In the genomic region with DNA sequence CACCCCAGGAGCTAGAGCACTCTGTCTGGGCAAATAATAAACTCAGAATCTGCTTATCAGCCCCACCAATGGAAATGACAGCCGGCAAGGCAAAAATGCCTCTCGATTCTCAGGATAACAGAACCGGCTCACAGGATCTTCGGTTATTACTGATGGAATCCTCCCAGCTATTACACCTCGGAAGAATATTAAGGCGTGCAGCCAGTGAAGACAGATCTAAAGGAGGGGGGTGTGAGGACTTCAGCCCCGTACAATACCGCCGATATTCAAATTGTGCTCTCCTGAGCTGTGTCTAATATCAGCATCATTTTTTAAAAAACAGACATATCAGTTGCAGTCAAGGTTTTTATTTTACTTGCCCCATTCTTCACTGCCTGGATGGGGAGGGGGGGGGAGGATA, we compare ENCODE assay signal across 29 mouse cellular contexts. TPM values are rescaled to one million over a fixed set of nuclear protein-coding genes. Genes with fewer than 3 reads are reported as not detected.
DNase-seq lines count a peak whose midpoint lies in the region; ATAC-seq and TF ChIP-seq lines count a peak whose summit lies in the region.
"Had no signal": no experiment of that assay in that cellular context is flagged by ENCODE, and none has a peak within 500 bp of the region (broad histone marks: within the 10 kb centered on the region; RNA-seq: fewer than 3 reads in every experiment).

No protein-coding gene starts in this region.

- H3K4me2 ChIP-seq in hindbrain, embryonic 12.5 days (replicated peaks) = no peak overlapping the region
- H3K4me2 ChIP-seq in midbrain, embryonic 15.5 days = peak overlapping the region; percentile 36
- H3K4me2 ChIP-seq: embryonic facial prominence, embryonic 15.5 days had no signal

- intact Hi-C loops in gastrocnemius, postnatal 14 days (cut with DNase I; ENCODE audit: low total_unique reads) = no loop called here

- no peak for TF ChIP-seq CTCF in E14TG2a.4 (conservative IDR thresholded peaks at IDR 0.05; ENCODE audit: low read length)

- WGBS in hindbrain, embryonic 12.5 days = 72% methylated on average over 9 of the region's 9 CpGs
- 76% methylated on average over 9 of the region's 9 CpGs for WGBS in hindbrain, embryonic 10.5 days
- WGBS in midbrain, embryonic 15.5 days = 47% methylated on average over 9 of the region's 9 CpGs

- H3K9ac ChIP-seq in hindbrain, embryonic 12.5 days = 0 out of 2 replicates have a peak overlapping the region, but pooled peaks have one; percentile 6
- H3K9ac ChIP-seq in ES-E14 (ENCODE audit: insufficient read depth, low read depth, low read length, poor library complexity, severe bottlenecking) = peak overlapping the region; percentile 68; the same call in 1 of the 2 replicates
- peak overlapping the region; percentile 37; the same call in 1 of the 2 replicates for H3K9ac ChIP-seq in midbrain, embryonic 15.5 days
- H3K9ac ChIP-seq: embryonic facial prominence, embryonic 15.5 days; liver, postnatal 0 days had no signal

- H3K27ac ChIP-seq in hindbrain, embryonic 12.5 days = no peak overlapping the region
- no peak overlapping the region for H3K27ac ChIP-seq in hindbrain, embryonic 10.5 days
- H3K27ac ChIP-seq in ES-E14 (ENCODE audit: insufficient read depth, low read depth, low read length, poor library complexity, severe bottlenecking) = peak overlapping the region; percentile 95; the same call in 1 of the 2 replicates
- H3K27ac ChIP-seq in midbrain, embryonic 15.5 days = peak overlapping the region; percentile 77
- H3K27ac ChIP-seq: embryonic facial prominence, embryonic 15.5 days; heart, adult 2 months; macrophage; stomach, postnatal 0 days had no signal

- H3K9me3 ChIP-seq in hindbrain, embryonic 12.5 days (replicated peaks) = no peaks in the 10 kb centered on the region
- no peaks in the 10 kb centered on the region for H3K9me3 ChIP-seq in hindbrain, embryonic 10.5 days
- H3K9me3 ChIP-seq in E14TG2a.4 (ENCODE audit: low read length) (no peaks in the 10 kb centered on the region), ES-E14 (ENCODE audit: control insufficient read depth, insufficient read depth, low read depth, low read length) (no peaks in the 10 kb centered on the region)
- H3K9me3 ChIP-seq in midbrain, embryonic 15.5 days = no peaks in the 10 kb centered on the region
- H3K9me3 ChIP-seq: embryonic facial prominence, embryonic 15.5 days had no signal

- H3K36me3 ChIP-seq in hindbrain, embryonic 12.5 days = no peaks in the 10 kb centered on the region
- no peaks in the 10 kb centered on the region for H3K36me3 ChIP-seq in hindbrain, embryonic 10.5 days
- H3K36me3 ChIP-seq in E14TG2a.4 (ENCODE audit: insufficient read depth, low read length) = no peaks in the 10 kb centered on the region
- H3K36me3 ChIP-seq in ES-E14 (ENCODE audit: control insufficient read depth, insufficient read depth, low read length, poor library complexity, severe bottlenecking) = no peaks in the 10 kb centered on the region
- H3K36me3 ChIP-seq in midbrain, embryonic 15.5 days (replicated peaks) = no peaks in the 10 kb centered on the region
- H3K36me3 ChIP-seq: embryonic facial prominence, embryonic 15.5 days had no signal

- no peak overlapping the region for H3K4me3 ChIP-seq in hindbrain, embryonic 12.5 days
- no peak overlapping the region for H3K4me3 ChIP-seq in hindbrain, embryonic 10.5 days
- H3K4me3 ChIP-seq in E14TG2a.4 (replicated peaks; ENCODE audit: low read length) = peak overlapping the region; percentile 70
- H3K4me3 ChIP-seq in ES-E14 (ENCODE audit: insufficient read depth in 1 of 2, low read depth in 1 of 2, low read length in 2 of 2, poor library complexity in 1 of 2, severe bottlenecking in 1 of 2) = peak overlapping the region; percentile 46 to 59
- H3K4me3 ChIP-seq in midbrain, embryonic 15.5 days = peak overlapping the region; percentile 11; the same call in 1 of the 2 replicates
- H3K4me3 ChIP-seq: embryonic facial prominence, embryonic 15.5 days; heart, adult 2 months; myocyte had no signal

- no peak; the same call in 1 of the 2 replicates for ATAC-seq in hindbrain, embryonic 12.5 days (ENCODE audit: low FRiP score)
- ATAC-seq in midbrain, embryonic 15.5 days (replicated peaks) = peak; percentile 75
- no peak for ATAC-seq in erythroid progenitor cell, adult 5-6 weeks (replicated peaks; ENCODE audit: low FRiP score, poor library complexity, severe bottlenecking)
- ATAC-seq: inflammation-experienced regulatory T-cells, adult 6 months; liver, postnatal 0 days; lung, postnatal 0 days had no signal

- in situ Hi-C loops in ES-E14 (cut with MboI; ENCODE audit: low sequenced_read_pairs in 2 of 2, unreplicated experiment in 2 of 2) = loop anchor here in 1 of 2 experiments (10.0 kb wide), 1 partner anchor 427 kb away; a partner anchor contains a TSS

- no peaks in the 10 kb centered on the region for H3K27me3 ChIP-seq in hindbrain, embryonic 12.5 days
- peaks cover 9% of the 10 kb centered on the region for H3K27me3 ChIP-seq in hindbrain, embryonic 10.5 days (ENCODE audit: insufficient read depth, poor library complexity, severe bottlenecking)
- no peaks in the 10 kb centered on the region for H3K27me3 ChIP-seq in E14TG2a.4 (ENCODE audit: insufficient read depth, low read length)
- H3K27me3 ChIP-seq in midbrain, embryonic 15.5 days (replicated peaks) = no peaks in the 10 kb centered on the region
- H3K27me3 ChIP-seq: CH12.LX had no signal

- DNase-seq in hindbrain, embryonic 10.5 days (ENCODE audit: low spot score) = no peak
- no peak for DNase-seq in ES-E14 (ENCODE audit: low read depth, low spot score)
- no peak for DNase-seq in gastrocnemius, postnatal 14 days
- no peak for DNase-seq in thymus, postnatal 25 days
- DNase-seq: adrenal gland, postnatal 10 days; B cell, adult 2 months; cerebellum, adult 8-10 months; gastrocnemius, postnatal 10 days; heart, adult 2 months; kidney, adult 18-20 months; kidney, postnatal 4 days; left cerebral cortex, postnatal 4 days; liver, postnatal 0 days; right cerebral cortex, postnatal 14 days; thymus, adult 2 months had no signal

- H3K4me1 ChIP-seq in hindbrain, embryonic 12.5 days = peaks cover 7% of the 10 kb centered on the region
- peaks cover 6% of the 10 kb centered on the region for H3K4me1 ChIP-seq in hindbrain, embryonic 10.5 days (replicated peaks)
- H3K4me1 ChIP-seq in E14TG2a.4 (replicated peaks; ENCODE audit: low read depth, low read length) (peaks cover 19% of the 10 kb centered on the region), ES-E14 (ENCODE audit: control insufficient read depth in 2 of 2, insufficient read depth in 2 of 2, low read length in 2 of 2, poor library complexity in 1 of 2) (peaks cover 2 to 3% of the 10 kb centered on the region in 2 experiments; a peak in 2 of 4 replicates)
- peaks cover 14% of the 10 kb centered on the region for H3K4me1 ChIP-seq in midbrain, embryonic 15.5 days
- H3K4me1 ChIP-seq: embryonic facial prominence, embryonic 15.5 days had no signal

TF ChIP-seq in ES-E14, 5 proteins besides CTCF, POLR2A, EP300 and RAD21:
- TF ChIP-seq HCFC1 (IDR thresholded peaks at IDR 0.05; ENCODE audit: borderline replicate concordance, insufficient read depth, low read length) (no peak), MAFK (IDR thresholded peaks at IDR 0.05; ENCODE audit: insufficient read depth, low read depth, low read length) (no peak), CHD2 (IDR thresholded peaks at IDR 0.05; ENCODE audit: low read depth, low read length) (no peak), ZC3H11A (IDR thresholded peaks at IDR 0.05; ENCODE audit: borderline replicate concordance, low read depth, low read length) (no peak), ZNF384 (IDR thresholded peaks at IDR 0.05; ENCODE audit: low read depth, low read length) (no peak)

RNA-seq across cellular contexts. Expression of a gene that starts 34.4 kb away (rescaled TPM):
- polyA plus RNA-seq in hindbrain, embryonic 12.5 days (2016; fragmentation: Nextera tagmentation; extraction: Ambion mirVana) = 25.6 and 27.2 TPM in 2 replicates
- polyA plus RNA-seq in hindbrain, embryonic 10.5 days (2016; fragmentation: Nextera tagmentation; extraction: Ambion mirVana) = 15.8 and 21.2 TPM in 2 replicates
- total RNA-seq in ES-E14 (2012; rRNA removed) = 0.76 and 1.4 TPM in 2 replicates
- polyA plus RNA-seq in midbrain, embryonic 15.5 days (2015; fragmentation: Nextera tagmentation; extraction: Ambion mirVana) = 32.0 and 33.6 TPM in 2 replicates
- 633 and 653 TPM in 2 replicates for total RNA-seq in erythroid progenitor cell, adult 5-6 weeks (2015; ENCODE audit: low replicate concordance)
- 362 and 409 TPM in 2 replicates for total RNA-seq in erythroid progenitor cell, adult 5-6 weeks (2017; ENCODE audit: low replicate concordance)
- total RNA-seq in gastrocnemius, postnatal 14 days (2021) = 1 to 10 TPM; 7.0 to 9.1 TPM

RNA-seq across cellular contexts. Expression of a gene that starts 35.4 kb away (rescaled TPM):
- 59.7 and 60.4 TPM in 2 replicates for polyA plus RNA-seq in hindbrain, embryonic 12.5 days (2016; fragmentation: Nextera tagmentation; extraction: Ambion mirVana)
- 40.6 and 42.8 TPM in 2 replicates for polyA plus RNA-seq in hindbrain, embryonic 10.5 days (2016; fragmentation: Nextera tagmentation; extraction: Ambion mirVana)
- total RNA-seq in ES-E14 (2012; rRNA removed) = 13.6 and 13.9 TPM in 2 replicates
- 73.4 and 76.2 TPM in 2 replicates for polyA plus RNA-seq in midbrain, embryonic 15.5 days (2015; fragmentation: Nextera tagmentation; extraction: Ambion mirVana)
- 84.3 and 95.2 TPM in 2 replicates for total RNA-seq in erythroid progenitor cell, adult 5-6 weeks (2015; ENCODE audit: low replicate concordance)
- total RNA-seq in erythroid progenitor cell, adult 5-6 weeks (2017; ENCODE audit: low replicate concordance) = 96.8 and 101 TPM in 2 replicates
- total RNA-seq in gastrocnemius, postnatal 14 days (2021) = 10 to 100 TPM; 43.0 to 47.5 TPM

RNA-seq across cellular contexts. Expression of a gene that starts 36.0 kb away (rescaled TPM):
- 2.0 and 2.3 TPM in 2 replicates for polyA plus RNA-seq in hindbrain, embryonic 12.5 days (2016; fragmentation: Nextera tagmentation; extraction: Ambion mirVana)
- 1.4 and 2.0 TPM in 2 replicates for polyA plus RNA-seq in hindbrain, embryonic 10.5 days (2016; fragmentation: Nextera tagmentation; extraction: Ambion mirVana)
- total RNA-seq in ES-E14 (2012; rRNA removed) = 0.54 and 1.4 TPM in 2 replicates
- 3.7 and 3.8 TPM in 2 replicates for polyA plus RNA-seq in midbrain, embryonic 15.5 days (2015; fragmentation: Nextera tagmentation; extraction: Ambion mirVana)
- total RNA-seq in erythroid progenitor cell, adult 5-6 weeks (2015; ENCODE audit: low replicate concordance) = 5.8 TPM in 1 of 2 replicates, not detected in the other
- total RNA-seq in erythroid progenitor cell, adult 5-6 weeks (2017; ENCODE audit: low replicate concordance) = not detected in 2 replicates
- not detected for total RNA-seq in gastrocnemius, postnatal 14 days (2021)
- total RNA-seq: adrenal gland, postnatal 10 days; gastrocnemius, postnatal 10 days; heart, adult 2 months; heart, postnatal 25 days; left cerebral cortex, adult 18-20 months; left cerebral cortex, postnatal 4 days; liver, adult 2 months had no signal
- polyA plus RNA-seq: heart, adult 2 months; liver, adult 2 months; macrophage; thymus, adult 2 months had no signal

Comparison
In these comparisons a context has a peak if more than half of its experiments do, and no peak if none do; other contexts are left out.
1. H3K27ac ChIP-seq: peak in ES-E14 (single experiment) and midbrain, embryonic 15.5 days (single experiment); none in hindbrain, embryonic 12.5 days (single experiment) and hindbrain, embryonic 10.5 days (single experiment).
2. H3K4me3 ChIP-seq: peak in E14TG2a.4 (single experiment), ES-E14 (2 of 2) and midbrain, embryonic 15.5 days (single experiment); none in hindbrain, embryonic 12.5 days (single experiment) and hindbrain, embryonic 10.5 days (single experiment).
3. H3K9ac ChIP-seq: peak in every context shown above with its lines; median percentile 68 in ES-E14; 37 in midbrain, embryonic 15.5 days; 6 in hindbrain, embryonic 12.5 days.
4. RNA of a gene that starts 34.4 kb away (total RNA-seq): 362 to 653 TPM in erythroid progenitor cell, adult 5-6 weeks; 7.0 to 9.1 TPM in gastrocnemius, postnatal 14 days and 0.76 to 1.4 TPM in ES-E14; every median in the first group is over 10 times any median in the second.